8 mouse cellular contexts compared by ENCODE assay signal in the genomic region with DNA sequence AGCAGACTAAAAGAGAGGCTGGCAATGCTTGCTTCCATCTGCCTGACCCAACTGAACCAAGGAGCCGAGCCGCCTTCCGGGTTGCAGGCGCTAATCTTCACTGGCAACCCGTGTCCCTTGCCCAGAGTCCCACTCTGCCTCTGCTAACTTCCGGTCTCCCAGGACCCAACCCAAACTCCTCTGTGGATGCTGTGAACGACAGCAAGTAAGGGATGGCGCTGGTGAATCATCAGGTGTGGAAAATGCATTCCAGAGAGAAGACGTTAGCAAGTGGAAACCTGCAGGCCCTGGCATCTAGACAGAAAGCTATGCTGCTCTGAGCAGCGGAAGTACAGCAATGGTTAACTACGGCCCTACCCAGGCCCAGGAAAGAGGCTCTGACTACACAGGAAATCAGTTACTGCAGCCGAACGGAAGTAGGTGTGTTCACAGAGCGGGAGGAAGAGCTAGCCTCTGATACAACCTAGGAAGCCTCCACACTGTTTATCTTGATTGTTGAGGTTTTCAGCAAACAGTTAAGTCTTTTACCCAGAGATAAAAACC. TPM values are rescaled to one million over a fixed set of nuclear protein-coding genes. Genes with fewer than 3 reads are reported as not detected.
DNase-seq lines count a peak whose midpoint lies in the region; ATAC-seq and TF ChIP-seq lines count a peak whose summit lies in the region.

No protein-coding gene starts in this region.

- peaks cover 9% of the 10 kb centered on the region for H3K36me3 ChIP-seq in erythroblast, embryonic 14.5 days (ENCODE audit: control insufficient read depth)
- H3K36me3 ChIP-seq in hindbrain, embryonic 11.5 days (ENCODE audit: control insufficient read depth, insufficient read depth, low read length) = no peaks in the 10 kb centered on the region
- H3K36me3 ChIP-seq in limb, embryonic 14.5 days (ENCODE audit: control insufficient read depth, insufficient read depth, low read length) = no peaks in the 10 kb centered on the region
- H3K36me3 ChIP-seq in midbrain, embryonic 14.5 days (ENCODE audit: control insufficient read depth, insufficient read depth, low read length) = no peaks in the 10 kb centered on the region

- no peak for TF ChIP-seq POLR2A in limb, embryonic 14.5 days (IDR thresholded peaks at IDR 0.05; ENCODE audit: borderline replicate concordance, extremely low read depth, insufficient read depth, insufficient read length)

- peaks cover 7% of the 10 kb centered on the region for H3K9me3 ChIP-seq in erythroblast, embryonic 14.5 days (ENCODE audit: control insufficient read depth, low read length)
- no peaks in the 10 kb centered on the region for H3K9me3 ChIP-seq in hindbrain, embryonic 11.5 days (ENCODE audit: control insufficient read depth, low read length)
- H3K9me3 ChIP-seq in limb, embryonic 14.5 days (ENCODE audit: control insufficient read depth, low read length) = no peaks in the 10 kb centered on the region
- no peaks in the 10 kb centered on the region for H3K9me3 ChIP-seq in midbrain, embryonic 14.5 days (ENCODE audit: control insufficient read depth, low read length)

- peak; percentile 46; the same call in 1 of the 2 replicates for ATAC-seq in hindbrain, embryonic 11.5 days (ENCODE audit: low FRiP score)
- ATAC-seq in limb, embryonic 14.5 days (ENCODE audit: low FRiP score, low read depth) = no peak
- ATAC-seq in midbrain, embryonic 14.5 days (ENCODE audit: low FRiP score, low TSS enrichment) = no peak

- DNase-seq in layer of hippocampus, adult 9-11 months = peak; percentile 15
- no peak for DNase-seq in layer of hippocampus, postnatal 14 days (ENCODE audit: low spot score in 2 of 2)
- DNase-seq in hindbrain, embryonic 11.5 days (ENCODE audit: low spot score) = peak; percentile 22
- peak; percentile 29 for DNase-seq in limb, embryonic 14.5 days (ENCODE audit: low spot score)
- peak; percentile 50 for DNase-seq in midbrain, embryonic 14.5 days
- DNase-seq in thymus, postnatal 10 days (ENCODE audit: low spot score in 2 of 2) = peak; percentile 78 to 81
- DNase-seq in retina, postnatal 1 day = no peak

- peak overlapping the region; percentile 60 for H3K4me3 ChIP-seq in erythroblast, embryonic 14.5 days (replicated peaks)
- H3K4me3 ChIP-seq in hindbrain, embryonic 11.5 days (ENCODE audit: low read depth, low read length) = no peak overlapping the region
- no peak overlapping the region for H3K4me3 ChIP-seq in limb, embryonic 14.5 days (replicated peaks; ENCODE audit: low read length)
- no peak overlapping the region for H3K4me3 ChIP-seq in midbrain, embryonic 14.5 days (replicated peaks; ENCODE audit: low read depth, low read length)

- H3K4me2 ChIP-seq in hindbrain, embryonic 11.5 days (replicated peaks; ENCODE audit: low read depth, low read length) = no peak overlapping the region
- no peak overlapping the region for H3K4me2 ChIP-seq in limb, embryonic 14.5 days (replicated peaks; ENCODE audit: low read depth, low read length, severe bottlenecking)
- H3K4me2 ChIP-seq in midbrain, embryonic 14.5 days (ENCODE audit: low read length) = no peak overlapping the region

- 56% methylated on average over 14 of the region's 14 CpGs for WGBS in hindbrain, embryonic 11.5 days
- WGBS in limb, embryonic 14.5 days = 55% methylated on average over 14 of the region's 14 CpGs
- 43% methylated on average over 14 of the region's 14 CpGs for WGBS in midbrain, embryonic 14.5 days

- H3K27me3 ChIP-seq in erythroblast, embryonic 14.5 days (ENCODE audit: control insufficient read depth) = no peaks in the 10 kb centered on the region
- no peaks in the 10 kb centered on the region for H3K27me3 ChIP-seq in hindbrain, embryonic 11.5 days (ENCODE audit: control insufficient read depth, insufficient read depth, low read length)
- H3K27me3 ChIP-seq in limb, embryonic 14.5 days (ENCODE audit: control insufficient read depth, insufficient read depth, low read length) = no peaks in the 10 kb centered on the region
- H3K27me3 ChIP-seq in midbrain, embryonic 14.5 days (ENCODE audit: control insufficient read depth, insufficient read depth, low read length) = no peaks in the 10 kb centered on the region

- no peak overlapping the region for H3K9ac ChIP-seq in hindbrain, embryonic 11.5 days (ENCODE audit: low read depth, low read length)
- H3K9ac ChIP-seq in limb, embryonic 14.5 days (ENCODE audit: low read depth, low read length, severe bottlenecking) = no peak overlapping the region
- H3K9ac ChIP-seq in midbrain, embryonic 14.5 days (replicated peaks; ENCODE audit: low read length) = no peak overlapping the region

- H3K4me1 ChIP-seq in erythroblast, embryonic 14.5 days (ENCODE audit: control insufficient read depth) = peaks cover 79% of the 10 kb centered on the region
- peaks cover 3% of the 10 kb centered on the region for H3K4me1 ChIP-seq in hindbrain, embryonic 11.5 days (replicated peaks; ENCODE audit: control insufficient read depth, insufficient read depth, low read length)
- peaks cover 31% of the 10 kb centered on the region for H3K4me1 ChIP-seq in limb, embryonic 14.5 days (ENCODE audit: control insufficient read depth, insufficient read depth, low read length)
- H3K4me1 ChIP-seq in midbrain, embryonic 14.5 days (ENCODE audit: control insufficient read depth, insufficient read depth, low read length) = peaks cover 36% of the 10 kb centered on the region

- peak overlapping the region; percentile 3 for H3K27ac ChIP-seq in hindbrain, embryonic 11.5 days (ENCODE audit: low read depth, low read length)
- H3K27ac ChIP-seq in limb, embryonic 14.5 days (replicated peaks; ENCODE audit: low read depth, low read length) = peak overlapping the region; percentile 50
- H3K27ac ChIP-seq in midbrain, embryonic 14.5 days (replicated peaks; ENCODE audit: low read depth, low read length) = peak overlapping the region; percentile 62

RNA-seq across cellular contexts. Expression of gene Pitpnc1, which starts 53.4 kb away (rescaled TPM):
- total RNA-seq in layer of hippocampus, postnatal 14 days (2021) = 10 to 100 TPM; 50.5 to 72.8 TPM
- polyA plus RNA-seq in erythroblast, embryonic 14.5 days (2012) = 0.29 and 0.37 TPM in 2 replicates
- 26.8 and 32.3 TPM in 2 replicates for polyA plus RNA-seq in hindbrain, embryonic 11.5 days (2014; fragmentation: Nextera tagmentation; extraction: Ambion mirVana)
- 20.4 and 22.2 TPM in 2 replicates for polyA plus RNA-seq in limb, embryonic 14.5 days (2012; rRNA removed)
- polyA plus RNA-seq in limb, embryonic 14.5 days (2014; fragmentation: Nextera tagmentation; extraction: Ambion mirVana) = 25.2 and 30.3 TPM in 2 replicates
- 32.8 and 42.1 TPM in 2 replicates for polyA plus RNA-seq in midbrain, embryonic 14.5 days (2014; fragmentation: Nextera tagmentation; extraction: Ambion mirVana)

Comparison
In these comparisons a context has a peak if more than half of its experiments do, and no peak if none do; other contexts are left out.
1. DNase-seq: peak in layer of hippocampus, adult 9-11 months (single experiment), hindbrain, embryonic 11.5 days (single experiment), limb, embryonic 14.5 days (single experiment), midbrain, embryonic 14.5 days (single experiment) and thymus, postnatal 10 days (2 of 2); none in layer of hippocampus, postnatal 14 days (0 of 2) and retina, postnatal 1 day (single experiment).
2. H3K27ac ChIP-seq: peak in every context shown above with its lines; median percentile 62 in midbrain, embryonic 14.5 days; 50 in limb, embryonic 14.5 days; 3 in hindbrain, embryonic 11.5 days.
3. RNA of gene Pitpnc1, which starts 53.4 kb away (polyA plus RNA-seq): 32.8 to 42.1 TPM in midbrain, embryonic 14.5 days, 26.8 to 32.3 TPM in hindbrain, embryonic 11.5 days and 20.4 to 30.3 TPM in limb, embryonic 14.5 days; 0.29 to 0.37 TPM in erythroblast, embryonic 14.5 days; every median in the first group is over 10 times any median in the second.